Mouse (Mus musculus): ENCODE measurements around the gene Olfr111. TPM values are rescaled to one million over a fixed set of nuclear protein-coding genes. Genes with fewer than 3 reads are reported as not detected.

Gene Olfr111
- polyA plus RNA-seq, 1 experiment from 2014 or later, result not detected

DNA sequence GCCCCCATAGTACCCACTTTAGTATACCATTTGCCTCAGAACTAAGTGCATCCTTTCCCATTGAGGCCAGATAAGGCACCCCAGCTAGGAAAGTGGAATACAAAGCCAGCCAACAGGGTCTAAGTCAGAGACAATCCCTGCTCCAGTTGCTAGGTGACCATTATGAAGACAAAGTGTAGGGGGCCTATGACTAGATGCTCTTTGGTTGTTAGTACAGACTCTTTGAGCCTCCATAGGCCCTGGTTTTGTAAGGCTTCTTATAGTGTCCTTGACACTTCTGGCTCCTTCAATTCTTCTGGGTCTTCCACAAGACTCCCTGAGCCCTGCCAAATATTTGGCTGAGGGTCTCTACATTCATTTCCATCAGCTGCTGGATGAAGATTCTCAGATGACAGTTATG lies 61.5 kb downstream of the Olfr111 start, which contains the start of gene Olfr112:
TSS of gene Olfr112 (minus strand) at position 101 of the 400 bp plus-strand sequence.
- ATAC-seq (replicated peaks; ENCODE audit: insufficient number of reproducible peaks, insufficient read depth, low FRiP score, low read depth), result no peak
- Histone ChIP-seq H3K9ac (no peak within 1 kb of the TSS), H3K4me1 (replicated peaks) (no peaks in the 10 kb centered on the region), H3K36me3 (no peaks in the 10 kb centered on the region), H3K4me3 (no peak within 1 kb of the TSS), H3K27me3 (no peaks in the 10 kb centered on the region), H3K27ac (no peak within 1 kb of the TSS), H3K4me2 (no peak within 1 kb of the TSS), H3K9me3 (replicated peaks) (no peaks in the 10 kb centered on the region)

GRCm38 (mm10) chr17:37577563-37577962 lies 69.7 kb downstream of the Olfr111 start, which contains the start of gene Olfr113:
TSS of gene Olfr113 (minus strand) at chr17:37577663.
- no peaks in the 10 kb centered on the region for H3K27me3 ChIP-seq
- H3K4me2 ChIP-seq, result no peak within 1 kb of the TSS
- H3K9me3 ChIP-seq (replicated peaks), result no peaks in the 10 kb centered on the region
- no peaks in the 10 kb centered on the region for H3K4me1 ChIP-seq (replicated peaks)
- no peak for ATAC-seq (replicated peaks; ENCODE audit: insufficient number of reproducible peaks, insufficient read depth, low FRiP score, low read depth)
- H3K27ac ChIP-seq, result no peak within 1 kb of the TSS
- H3K36me3 ChIP-seq, result no peaks in the 10 kb centered on the region
- H3K9ac ChIP-seq, result no peak within 1 kb of the TSS
- no peak within 1 kb of the TSS for H3K4me3 ChIP-seq

Other genes starting within 250 kb of the Olfr111 start
- gene Olfr98, start 244.3 kb upstream of the Olfr111 start, polyA plus RNA-seq (2015; fragmentation: Nextera tagmentation; extraction: Ambion mirVana), result not detected in 2 replicates
- gene H2-M3, start 237.8 kb upstream of the Olfr111 start, polyA plus RNA-seq (2015; fragmentation: Nextera tagmentation; extraction: Ambion mirVana), result 1.5 and 2.8 TPM in 2 replicates
- 0.10 TPM in 1 of 2 replicates, not detected in the other for gene Olfr99, start 224.6 kb upstream of the Olfr111 start, polyA plus RNA-seq (2015; fragmentation: Nextera tagmentation; extraction: Ambion mirVana)
- not detected in 2 replicates for gene Olfr101, start 203.7 kb upstream of the Olfr111 start, polyA plus RNA-seq (2015; fragmentation: Nextera tagmentation; extraction: Ambion mirVana)
- gene Olfr102, start 191.0 kb upstream of the Olfr111 start, polyA plus RNA-seq (2015; fragmentation: Nextera tagmentation; extraction: Ambion mirVana), result not detected in 2 replicates
- not detected in 2 replicates for gene Olfr103, start 168.3 kb upstream of the Olfr111 start, polyA plus RNA-seq (2015; fragmentation: Nextera tagmentation; extraction: Ambion mirVana)
- not detected in 2 replicates for gene Olfr104-ps, start 148.4 kb upstream of the Olfr111 start, polyA plus RNA-seq (2015; fragmentation: Nextera tagmentation; extraction: Ambion mirVana)
- gene Olfr105-ps, start 129.0 kb upstream of the Olfr111 start, polyA plus RNA-seq (2015; fragmentation: Nextera tagmentation; extraction: Ambion mirVana), result not detected in 2 replicates
- gene Olfr106-ps, start 117.6 kb upstream of the Olfr111 start, polyA plus RNA-seq (2015; fragmentation: Nextera tagmentation; extraction: Ambion mirVana), result not detected in 2 replicates
- gene Olfr107, start 108.8 kb upstream of the Olfr111 start, polyA plus RNA-seq (2015; fragmentation: Nextera tagmentation; extraction: Ambion mirVana), result not detected in 2 replicates
- gene Olfr108, start 62.5 kb upstream of the Olfr111 start, polyA plus RNA-seq (2015; fragmentation: Nextera tagmentation; extraction: Ambion mirVana), result not detected in 2 replicates
- gene Olfr109, start 49.1 kb upstream of the Olfr111 start, polyA plus RNA-seq (2015; fragmentation: Nextera tagmentation; extraction: Ambion mirVana), result not detected in 2 replicates
- gene H2-M2, start 24.5 kb upstream of the Olfr111 start, polyA plus RNA-seq (2015; fragmentation: Nextera tagmentation; extraction: Ambion mirVana), result 0.24 TPM in 1 of 2 replicates, not detected in the other
- not detected in 2 replicates for gene Olfr110, start 15.6 kb upstream of the Olfr111 start, polyA plus RNA-seq (2015; fragmentation: Nextera tagmentation; extraction: Ambion mirVana)
- gene Olfr112, start 61.4 kb downstream of the Olfr111 start, polyA plus RNA-seq (2015; fragmentation: Nextera tagmentation; extraction: Ambion mirVana), result not detected in 2 replicates
- not detected in 2 replicates for gene Olfr113, start 69.6 kb downstream of the Olfr111 start, polyA plus RNA-seq (2015; fragmentation: Nextera tagmentation; extraction: Ambion mirVana)
- gene Olfr114, start 84.7 kb downstream of the Olfr111 start, polyA plus RNA-seq (2015; fragmentation: Nextera tagmentation; extraction: Ambion mirVana), result not detected in 2 replicates
- not detected in 2 replicates for gene Olfr115, start 119.1 kb downstream of the Olfr111 start, polyA plus RNA-seq (2015; fragmentation: Nextera tagmentation; extraction: Ambion mirVana)
- not detected in 2 replicates for gene Olfr116, start 119.2 kb downstream of the Olfr111 start, polyA plus RNA-seq (2015; fragmentation: Nextera tagmentation; extraction: Ambion mirVana)
- gene Olfr117, start 155.8 kb downstream of the Olfr111 start, polyA plus RNA-seq (2015; fragmentation: Nextera tagmentation; extraction: Ambion mirVana), result not detected in 2 replicates
- not detected in 2 replicates for gene Olfr118, start 159.0 kb downstream of the Olfr111 start, polyA plus RNA-seq (2015; fragmentation: Nextera tagmentation; extraction: Ambion mirVana)
- gene Olfr119, start 188.5 kb downstream of the Olfr111 start, polyA plus RNA-seq (2015; fragmentation: Nextera tagmentation; extraction: Ambion mirVana), result not detected in 2 replicates
- gene Olfr120, start 213.8 kb downstream of the Olfr111 start, polyA plus RNA-seq (2015; fragmentation: Nextera tagmentation; extraction: Ambion mirVana), result not detected in 2 replicates
- gene Olfr121, start 240.8 kb downstream of the Olfr111 start, polyA plus RNA-seq (2015; fragmentation: Nextera tagmentation; extraction: Ambion mirVana), result not detected in 2 replicates